Mouse (Mus musculus) gastrocnemius, postnatal 36 days (tissue): Measurements from ENCODE around the gene Plcz1. TPM values are rescaled to one million over a fixed set of nuclear protein-coding genes. Genes with fewer than 3 reads are reported as not detected.

Experiments
- DNase-seq, 2 experiments: peaks; one replicate each; pipeline ENCODE4 v3.0.0; 2022
- intact Hi-C: fragments of 180-260 bp; cut with DNase I; formaldehyde crosslinking; loops from one replicate; pipeline ENCODE4 v1.15.1; 2025
- total RNA-seq, 2 experiments: library from RNA; stranded (reverse); gene quantifications; 2 replicates each; pipeline ENCODE4 v1.2.3; 2021

The Plcz1 gene
- total RNA-seq, 2 experiments from 2014 or later: not detected

DNA sequence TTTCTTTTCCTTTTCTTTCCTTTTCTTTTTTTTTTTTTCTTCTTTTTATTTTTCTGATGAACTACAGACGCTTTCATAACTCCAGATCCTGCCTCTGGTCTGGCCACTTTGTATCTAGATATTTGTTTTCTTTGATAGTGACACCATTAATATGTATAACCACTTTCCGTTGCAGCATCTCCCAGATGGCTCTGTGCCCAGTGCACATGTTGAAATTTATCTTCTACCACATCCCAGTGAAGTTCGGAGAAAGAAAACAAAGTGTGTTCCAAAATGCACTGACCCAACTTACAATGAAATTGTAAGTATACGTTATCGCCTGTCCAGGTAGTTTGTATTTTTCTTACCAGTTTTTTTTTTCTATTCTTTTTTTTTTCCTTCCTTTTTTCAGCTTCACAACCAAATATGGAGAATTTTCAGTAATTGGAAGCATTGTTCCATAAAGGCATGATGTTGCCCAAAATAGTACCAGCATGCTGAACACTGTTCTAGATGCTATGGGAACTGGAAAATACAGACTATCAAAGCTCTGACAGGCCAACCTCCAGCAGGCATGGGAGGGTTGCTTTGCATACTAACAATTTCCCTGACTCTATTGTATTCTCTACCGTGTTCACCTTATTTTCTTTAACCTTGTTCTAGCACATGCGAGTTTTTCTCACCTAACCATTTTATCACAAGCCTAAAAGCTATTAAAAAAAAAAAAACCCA is 83.6 kb downstream of the Plcz1 start:
- intact Hi-C loops: no loop called here
- DNase-seq: no peak

DNA sequence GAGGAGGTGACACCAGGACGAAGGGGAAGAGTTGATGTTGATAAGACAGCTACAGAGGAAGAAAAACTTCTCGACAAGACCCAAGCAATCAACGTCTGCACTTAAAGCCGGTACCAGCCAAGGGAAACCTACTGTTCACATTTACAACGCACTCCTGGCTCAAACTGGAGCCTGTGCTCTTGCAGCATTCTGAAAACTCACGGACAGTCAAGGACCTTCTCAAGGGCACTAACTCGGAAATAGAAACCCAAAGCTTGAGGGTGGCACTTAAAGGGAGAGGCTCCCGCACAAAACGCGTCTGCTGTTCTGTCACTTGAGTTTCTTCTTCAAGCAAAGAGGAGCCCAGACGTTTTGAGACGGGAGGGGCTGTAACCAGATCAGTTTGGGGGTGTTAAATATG is 87.7 kb downstream of the Plcz1 start:
- intact Hi-C loops: no loop called here
- DNase-seq: no peak

- DNase-seq: no peak
- intact Hi-C loops: no loop called here
Observed at GRCm38 (mm10) chr6:139947106-139947879, 94.0 kb downstream of the Plcz1 start.

Other genes with a start within 250 kb of the Plcz1 start
- not detected for gene Capza3, start 205 bp downstream of the Plcz1 start, total RNA-seq